Mouse (Mus musculus): Measurements from ENCODE around the gene Grik4. TPM values are rescaled to one million over a fixed set of nuclear protein-coding genes. Genes with fewer than 3 reads are reported as not detected.

Grik4 gene
- polyA plus RNA-seq, 1 experiment: 0.36 TPM

DNA sequence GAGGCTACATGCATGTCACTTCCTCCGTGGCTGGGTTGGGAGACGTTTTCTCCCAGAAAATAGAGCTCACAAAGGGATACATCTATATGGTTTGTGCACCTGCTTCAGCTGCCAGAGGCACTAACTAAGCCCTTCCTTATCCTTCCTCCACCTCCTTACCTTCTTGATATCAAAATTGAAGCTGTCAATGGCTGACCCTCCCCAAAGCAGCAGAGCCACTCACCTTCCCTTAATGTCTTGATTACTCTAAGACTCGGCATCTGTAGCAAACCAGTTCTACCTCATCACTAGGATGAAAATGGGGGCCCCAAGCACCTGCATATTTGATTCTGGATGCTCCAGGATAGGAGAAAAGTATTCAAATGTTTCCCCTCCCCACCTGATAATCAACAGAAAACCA is 135.1 kb downstream of the Grik4 start:
- Histone ChIP-seq H3K4me3 (ENCODE audit: insufficient read depth, low read depth, low read length) (no peak overlapping the region), H3K4me1 (ENCODE audit: control insufficient read depth, insufficient read depth, insufficient read length, low read length) (no peaks in the 10 kb centered on the region), H3K27ac (replicated peaks; ENCODE audit: low read depth, low read length) (no peak overlapping the region)

DNA sequence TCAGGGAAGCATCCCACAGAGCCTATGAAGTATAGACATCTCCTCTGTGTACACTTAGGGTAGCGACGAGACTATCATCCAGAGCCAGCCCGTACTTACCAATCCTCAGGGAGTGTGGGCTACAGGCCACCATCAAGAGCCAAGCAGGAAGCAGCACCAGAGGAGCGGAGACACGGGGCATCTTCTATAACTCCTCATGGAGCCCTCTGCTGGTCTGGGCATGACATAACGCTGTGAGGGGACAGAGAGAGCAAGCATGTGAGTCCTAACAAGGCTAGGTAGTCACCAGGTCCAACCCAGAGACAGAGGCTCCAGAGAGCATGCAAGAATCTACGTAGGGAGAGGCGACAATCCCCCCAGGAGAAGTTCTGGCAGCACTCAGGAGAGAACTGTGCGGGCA is 135.9 kb downstream of the Grik4 start:
- H3K27ac ChIP-seq (replicated peaks; ENCODE audit: low read depth, low read length): no peak overlapping the region
- H3K4me3 ChIP-seq (ENCODE audit: insufficient read depth, low read depth, low read length): no peak overlapping the region
- H3K4me1 ChIP-seq (ENCODE audit: control insufficient read depth, insufficient read depth, insufficient read length, low read length): no peaks in the 10 kb centered on the region

DNA sequence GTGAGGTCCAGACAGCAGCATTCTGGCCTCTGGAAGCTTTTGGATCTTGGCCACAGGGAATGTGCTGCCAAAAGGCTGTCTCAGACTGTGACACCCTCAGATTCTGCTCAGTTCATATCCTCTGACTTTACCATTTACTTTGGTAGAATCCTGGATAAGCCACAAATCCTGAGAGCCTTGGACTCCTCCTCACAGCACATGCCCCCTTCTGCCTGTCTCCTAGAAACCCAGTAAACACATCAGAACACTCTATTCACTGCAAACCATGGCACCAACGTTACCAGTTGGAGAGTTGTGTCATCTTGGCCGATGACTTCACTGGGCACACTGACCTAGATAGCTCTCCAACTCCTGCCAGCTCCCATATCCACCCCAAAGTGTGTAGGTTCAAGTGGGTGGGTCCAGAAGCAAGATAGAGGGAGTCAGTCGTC is 141.2 kb downstream of the Grik4 start:
- Histone ChIP-seq H3K4me1 (ENCODE audit: control insufficient read depth, insufficient read depth, insufficient read length, low read length) (peaks cover 3% of the 10 kb centered on the region; the same call in 1 of the 2 replicates), H3K27ac (replicated peaks; ENCODE audit: low read depth, low read length) (no peak overlapping the region), H3K4me3 (ENCODE audit: insufficient read depth, low read depth, low read length) (no peak overlapping the region)

DNA sequence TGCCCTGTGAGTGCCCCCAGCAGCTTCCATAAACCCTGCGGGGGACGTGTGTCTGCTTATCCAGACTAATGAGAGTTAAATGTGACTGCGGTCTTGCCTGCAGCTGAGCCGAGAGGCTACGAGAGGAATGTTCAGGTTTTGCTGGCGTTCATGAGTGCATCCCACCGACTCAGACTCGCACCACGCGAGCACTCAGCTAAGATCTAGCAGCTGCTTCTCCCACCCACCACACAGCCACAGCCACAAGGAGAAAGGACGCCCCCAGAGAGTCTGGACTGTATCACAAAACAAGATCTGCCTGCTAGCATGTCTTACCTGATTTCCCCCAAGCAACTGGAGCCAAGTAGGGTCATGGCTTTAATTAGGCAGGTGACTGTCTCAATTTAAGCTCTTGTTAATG is 142.4 kb downstream of the Grik4 start:
- H3K4me1 ChIP-seq (ENCODE audit: control insufficient read depth, insufficient read depth, insufficient read length, low read length): peaks cover 3% of the 10 kb centered on the region; the same call in 1 of the 2 replicates
- H3K4me3 ChIP-seq (ENCODE audit: insufficient read depth, low read depth, low read length): no peak overlapping the region
- no peak overlapping the region for H3K27ac ChIP-seq (replicated peaks; ENCODE audit: low read depth, low read length)

DNA sequence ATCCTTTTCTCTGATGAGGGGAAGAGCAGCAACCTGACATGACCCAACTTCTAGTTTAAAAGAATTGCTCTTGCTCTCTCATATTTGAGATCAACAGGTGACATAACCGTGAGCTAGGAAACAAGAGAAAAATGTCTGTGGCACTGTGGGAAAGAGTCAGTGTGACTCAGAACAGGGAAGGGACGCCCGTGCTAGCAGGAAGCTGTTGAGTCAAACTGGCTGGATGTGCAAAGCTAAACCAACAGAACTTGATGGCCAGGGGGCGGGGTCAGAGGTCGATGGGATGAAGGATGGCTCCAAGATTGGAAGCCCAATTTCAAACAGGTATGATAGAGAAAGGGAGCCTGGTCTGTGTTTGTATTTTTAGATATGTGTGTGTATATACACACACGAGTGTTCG is 144.2 kb downstream of the Grik4 start:
- Histone ChIP-seq H3K27ac (replicated peaks; ENCODE audit: low read depth, low read length) (no peak overlapping the region), H3K4me1 (ENCODE audit: control insufficient read depth, insufficient read depth, insufficient read length, low read length) (peaks cover 3% of the 10 kb centered on the region; the same call in 1 of the 2 replicates), H3K4me3 (ENCODE audit: insufficient read depth, low read depth, low read length) (no peak overlapping the region)

DNA sequence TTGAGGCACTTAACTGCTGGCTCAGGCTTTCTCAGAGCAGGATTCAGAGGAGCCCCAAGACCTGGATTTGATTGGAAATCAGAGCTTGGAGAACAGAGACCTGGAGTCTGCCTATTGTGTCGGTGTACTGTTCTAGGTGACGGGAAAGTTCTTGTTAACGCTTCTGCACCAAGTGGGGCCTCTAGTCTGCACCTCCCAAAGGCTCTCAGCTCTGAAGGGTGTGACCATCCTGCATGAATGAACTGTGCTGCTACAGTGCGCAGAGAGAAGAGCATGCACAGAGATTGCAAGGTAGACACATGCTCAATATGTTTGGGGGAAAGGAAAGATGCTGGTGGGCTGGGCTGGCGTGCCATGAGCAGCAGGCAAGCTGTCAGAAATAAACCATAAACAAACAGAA is 144.6 kb downstream of the Grik4 start:
- no peak overlapping the region for H3K27ac ChIP-seq (replicated peaks; ENCODE audit: low read depth, low read length)
- H3K4me3 ChIP-seq (ENCODE audit: insufficient read depth, low read depth, low read length): no peak overlapping the region
- peaks cover 3% of the 10 kb centered on the region; the same call in 1 of the 2 replicates for H3K4me1 ChIP-seq (ENCODE audit: control insufficient read depth, insufficient read depth, insufficient read length, low read length)

DNA sequence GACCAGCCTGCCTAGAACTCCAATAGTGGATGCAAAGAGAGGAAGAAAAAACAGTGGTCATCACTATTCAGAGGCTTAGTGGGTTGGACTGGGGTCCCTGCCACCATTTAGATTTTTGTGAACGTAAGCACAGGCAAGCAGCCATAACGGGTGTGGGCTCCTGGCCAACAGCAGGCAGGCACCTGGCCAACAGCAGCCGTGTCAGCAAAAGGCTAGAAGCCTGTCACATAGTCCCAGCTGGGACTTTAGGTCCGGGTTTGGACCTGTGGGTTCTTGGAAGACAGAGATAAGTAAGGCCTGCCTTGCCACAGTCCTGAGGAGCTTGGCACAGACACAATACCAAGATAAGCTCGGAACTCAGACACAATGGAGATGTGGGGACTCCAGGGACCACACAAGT is 145.1 kb downstream of the Grik4 start:
- Histone ChIP-seq H3K4me3 (ENCODE audit: insufficient read depth, low read depth, low read length) (no peak overlapping the region), H3K27ac (replicated peaks; ENCODE audit: low read depth, low read length) (no peak overlapping the region), H3K4me1 (ENCODE audit: control insufficient read depth, insufficient read depth, insufficient read length, low read length) (peaks cover 3% of the 10 kb centered on the region; the same call in 1 of the 2 replicates)

DNA sequence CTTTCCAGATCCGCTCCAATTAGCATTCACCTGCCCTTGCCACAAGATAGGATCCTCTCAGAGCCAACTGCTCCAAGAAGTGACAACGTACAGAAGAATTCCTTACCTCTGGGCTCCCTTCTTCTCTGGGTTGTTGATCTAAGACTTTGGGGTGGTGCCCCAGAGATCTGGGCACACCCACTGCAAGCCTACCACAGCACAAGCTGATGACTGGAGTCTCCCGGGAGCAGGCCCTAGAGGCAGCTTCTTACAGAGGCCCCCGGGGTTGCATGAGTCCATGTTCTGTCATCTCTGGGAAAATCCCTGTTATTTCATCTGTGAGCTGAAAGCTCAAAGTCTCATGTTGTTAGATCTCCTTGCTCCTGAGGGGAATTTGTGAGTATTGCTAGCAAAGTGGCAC is 146.0 kb downstream of the Grik4 start:
- Histone ChIP-seq H3K4me1 (ENCODE audit: control insufficient read depth, insufficient read depth, insufficient read length, low read length) (peaks cover 3% of the 10 kb centered on the region; the same call in 1 of the 2 replicates), H3K27ac (replicated peaks; ENCODE audit: low read depth, low read length) (no peak overlapping the region), H3K4me3 (ENCODE audit: insufficient read depth, low read depth, low read length) (no peak overlapping the region)

DNA sequence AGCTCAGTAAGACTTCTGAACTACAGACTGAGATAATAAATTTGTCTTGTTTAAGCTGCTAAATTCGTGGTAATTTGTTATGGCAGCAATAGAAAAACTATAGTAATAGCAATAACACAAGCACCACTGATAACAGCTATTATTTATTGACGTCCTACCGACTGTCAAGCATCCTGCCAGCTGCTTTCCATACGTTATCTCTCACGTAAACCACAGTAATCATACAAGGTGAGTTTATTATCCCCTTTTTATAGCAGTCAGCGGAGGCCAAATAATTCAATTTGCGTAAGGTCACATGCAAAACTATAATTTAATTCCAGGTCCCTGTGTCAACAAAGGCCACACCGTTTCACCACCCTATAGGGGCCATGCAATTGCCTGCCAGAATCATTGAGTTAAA is 147.0 kb downstream of the Grik4 start:
- H3K27ac ChIP-seq (replicated peaks; ENCODE audit: low read depth, low read length): no peak overlapping the region
- no peak overlapping the region for H3K4me3 ChIP-seq (ENCODE audit: insufficient read depth, low read depth, low read length)
- H3K4me1 ChIP-seq (ENCODE audit: control insufficient read depth, insufficient read depth, insufficient read length, low read length): no peaks in the 10 kb centered on the region

DNA sequence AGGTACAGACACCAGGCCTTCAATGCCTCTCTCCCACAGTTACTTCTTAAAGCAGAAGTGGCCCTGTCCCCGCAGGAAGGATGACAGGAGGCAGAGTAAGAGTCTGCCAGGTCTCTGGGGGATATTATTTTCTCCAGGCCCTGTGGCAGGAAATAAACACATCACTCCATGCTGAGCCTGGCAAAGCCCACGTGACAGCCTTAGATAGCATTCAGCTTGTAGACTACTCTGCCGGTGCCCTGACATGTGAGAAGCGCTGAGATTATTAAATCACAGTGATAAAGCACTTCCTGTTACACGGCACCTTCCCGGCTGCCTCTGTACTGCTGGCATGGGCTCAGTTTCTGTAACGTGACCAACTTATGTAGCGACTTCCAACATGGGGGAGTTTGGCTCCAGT is 148.4 kb downstream of the Grik4 start:
- Histone ChIP-seq H3K27ac (replicated peaks; ENCODE audit: low read depth, low read length) (no peak overlapping the region), H3K4me1 (ENCODE audit: control insufficient read depth, insufficient read depth, insufficient read length, low read length) (no peaks in the 10 kb centered on the region), H3K4me3 (ENCODE audit: insufficient read depth, low read depth, low read length) (no peak overlapping the region)

DNA sequence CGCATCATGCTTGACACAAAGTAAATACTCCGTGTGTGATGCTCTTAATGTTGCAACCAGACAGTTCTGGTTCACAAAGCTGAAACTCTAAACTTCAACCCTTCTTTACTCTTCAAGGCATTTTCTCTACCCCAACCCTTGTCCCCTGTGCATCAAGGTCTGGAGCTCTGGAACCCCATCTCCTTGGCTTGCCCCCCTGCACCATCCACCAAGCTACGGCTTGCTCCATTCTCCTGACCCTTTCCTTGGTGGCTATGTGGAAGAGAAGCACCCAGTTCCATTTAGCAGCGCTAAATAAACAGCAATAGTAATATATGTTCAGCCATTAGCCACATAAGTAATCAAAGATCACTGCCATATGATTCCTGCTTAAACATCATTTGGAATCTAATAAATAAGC is 150.3 kb downstream of the Grik4 start:
- no peak overlapping the region for H3K4me3 ChIP-seq (ENCODE audit: insufficient read depth, low read depth, low read length)
- H3K27ac ChIP-seq (replicated peaks; ENCODE audit: low read depth, low read length): no peak overlapping the region
- H3K4me1 ChIP-seq (ENCODE audit: control insufficient read depth, insufficient read depth, insufficient read length, low read length): no peaks in the 10 kb centered on the region

DNA sequence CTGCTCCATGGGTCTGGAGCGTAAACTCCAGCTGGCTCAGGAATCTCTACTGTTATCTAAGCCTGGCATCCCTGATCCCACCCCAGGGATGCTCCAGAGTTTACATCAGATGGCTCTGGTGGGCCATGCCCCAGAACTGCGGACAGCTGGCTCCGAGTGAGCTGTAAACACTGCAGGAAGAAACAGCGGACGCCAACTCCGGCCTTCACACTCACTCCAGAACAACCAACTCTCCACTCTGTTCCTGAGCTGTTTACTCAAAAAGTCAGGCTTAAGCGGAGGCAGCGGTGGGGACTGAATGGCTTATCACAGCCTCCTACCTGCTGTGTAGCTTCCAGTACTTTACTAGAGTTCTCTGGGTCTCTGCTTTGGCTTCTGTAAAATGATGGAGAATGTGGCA is 150.7 kb downstream of the Grik4 start:
- Histone ChIP-seq H3K4me1 (ENCODE audit: control insufficient read depth, insufficient read depth, insufficient read length, low read length) (no peaks in the 10 kb centered on the region), H3K4me3 (ENCODE audit: insufficient read depth, low read depth, low read length) (no peak overlapping the region), H3K27ac (replicated peaks; ENCODE audit: low read depth, low read length) (no peak overlapping the region)

DNA sequence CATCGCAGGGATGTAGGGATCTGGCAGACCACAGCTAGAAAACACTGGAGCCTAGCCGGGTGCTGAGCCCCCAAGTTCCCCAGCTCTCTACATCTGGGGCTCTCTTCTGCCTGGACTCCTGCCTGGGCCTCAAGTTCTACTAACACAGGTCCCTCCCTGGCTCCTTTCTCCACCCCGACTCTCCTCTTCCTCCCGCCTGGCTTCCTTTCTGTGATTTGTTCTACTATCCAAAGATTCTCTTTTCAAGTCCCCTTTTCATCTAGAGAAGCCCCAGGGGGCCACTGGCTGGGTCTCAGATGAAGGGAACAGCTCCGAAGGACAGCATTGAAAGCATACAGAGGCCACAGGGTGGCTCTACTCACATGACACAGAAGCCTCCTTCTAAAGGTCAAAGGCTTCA is 151.9 kb downstream of the Grik4 start:
- Histone ChIP-seq H3K4me3 (ENCODE audit: insufficient read depth, low read depth, low read length) (no peak overlapping the region), H3K4me1 (ENCODE audit: control insufficient read depth, insufficient read depth, insufficient read length, low read length) (no peaks in the 10 kb centered on the region), H3K27ac (replicated peaks; ENCODE audit: low read depth, low read length) (no peak overlapping the region)

DNA sequence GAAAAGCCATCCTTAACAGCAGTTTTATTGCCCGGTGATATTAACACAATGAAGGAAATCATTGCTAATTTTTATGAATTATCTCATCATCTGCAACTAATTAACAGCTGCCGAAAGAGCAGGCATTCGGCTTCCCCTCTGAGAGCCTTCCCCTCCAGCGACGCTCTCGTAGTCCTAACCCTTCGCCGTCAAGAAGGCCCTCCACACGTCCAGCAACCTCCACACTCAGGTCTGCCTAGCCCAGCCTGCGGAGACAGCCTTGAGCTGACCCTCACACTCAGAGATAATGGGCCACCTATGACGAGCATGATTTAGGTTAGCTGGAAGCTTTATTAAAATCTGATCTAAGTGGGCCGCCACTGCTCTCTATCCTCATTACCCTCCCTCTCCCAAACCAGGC is 152.5 kb downstream of the Grik4 start:
- H3K27ac ChIP-seq (replicated peaks; ENCODE audit: low read depth, low read length): no peak overlapping the region
- H3K4me1 ChIP-seq (ENCODE audit: control insufficient read depth, insufficient read depth, insufficient read length, low read length): no peaks in the 10 kb centered on the region
- H3K4me3 ChIP-seq (ENCODE audit: insufficient read depth, low read depth, low read length): no peak overlapping the region

DNA sequence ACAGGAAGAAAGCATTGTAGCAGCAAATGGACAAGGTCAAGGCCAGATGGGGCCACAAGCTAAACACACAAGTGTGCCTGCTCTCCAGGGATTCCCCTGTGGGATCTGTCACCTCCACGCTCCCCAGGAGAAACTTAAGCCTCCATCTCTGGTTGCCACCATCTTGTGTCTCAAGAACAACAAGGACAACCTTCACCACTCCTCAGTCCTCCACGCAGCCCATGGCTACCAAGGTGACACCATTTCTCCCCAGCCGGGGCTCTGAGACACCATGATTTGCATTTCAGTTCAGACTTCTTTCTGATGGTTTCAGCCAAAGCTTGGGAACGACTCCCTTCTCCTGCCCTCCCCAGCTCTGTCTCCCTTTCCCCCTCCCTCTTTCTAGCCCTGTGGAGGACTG is 152.9 kb downstream of the Grik4 start:
- no peak overlapping the region for H3K4me3 ChIP-seq (ENCODE audit: insufficient read depth, low read depth, low read length)
- H3K27ac ChIP-seq (replicated peaks; ENCODE audit: low read depth, low read length): no peak overlapping the region
- H3K4me1 ChIP-seq (ENCODE audit: control insufficient read depth, insufficient read depth, insufficient read length, low read length): no peaks in the 10 kb centered on the region

DNA sequence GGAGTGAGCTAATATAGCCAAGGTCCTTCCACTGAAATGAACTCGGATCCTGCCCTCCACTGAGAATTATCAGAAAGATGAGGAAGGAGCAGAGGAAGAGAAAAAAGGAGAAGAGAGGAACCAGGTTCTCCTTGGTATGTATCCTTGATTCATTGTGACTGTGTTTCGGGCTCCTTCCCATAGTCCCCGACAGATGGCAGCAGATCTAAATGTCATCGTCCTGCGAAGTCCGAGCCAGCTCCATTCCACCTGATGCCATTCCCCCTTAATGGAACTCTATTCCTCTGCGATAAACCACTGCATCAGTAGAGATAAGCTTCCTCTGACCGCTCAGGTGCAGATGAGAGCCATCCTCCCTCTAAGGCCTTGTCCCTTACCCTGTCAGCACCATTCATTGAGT is 155.8 kb downstream of the Grik4 start:
- no peak overlapping the region for H3K27ac ChIP-seq (replicated peaks; ENCODE audit: low read depth, low read length)
- no peak overlapping the region for H3K4me3 ChIP-seq (ENCODE audit: insufficient read depth, low read depth, low read length)
- H3K4me1 ChIP-seq (ENCODE audit: control insufficient read depth, insufficient read depth, insufficient read length, low read length): no peaks in the 10 kb centered on the region

DNA sequence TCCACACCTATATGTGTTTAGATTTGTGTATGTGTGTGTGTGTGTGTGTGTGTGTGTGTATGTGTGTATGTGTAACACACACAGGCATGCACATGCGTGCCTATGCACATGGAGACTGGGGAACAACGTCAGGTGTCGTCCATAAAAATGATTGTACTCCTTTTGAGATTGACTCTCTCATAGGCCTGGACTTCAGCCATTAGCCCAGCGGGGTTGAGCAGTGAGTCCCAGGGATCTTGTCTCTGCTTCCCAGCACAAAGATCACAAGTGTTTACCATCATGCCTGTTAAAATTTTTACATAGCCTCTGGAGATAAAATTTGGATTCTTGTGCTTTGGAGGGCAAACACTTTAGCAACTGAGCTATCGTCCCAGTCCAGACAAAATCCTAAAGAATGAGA is 157.4 kb downstream of the Grik4 start:
- Histone ChIP-seq H3K4me3 (ENCODE audit: insufficient read depth, low read depth, low read length) (no peak overlapping the region), H3K4me1 (ENCODE audit: control insufficient read depth, insufficient read depth, insufficient read length, low read length) (no peaks in the 10 kb centered on the region), H3K27ac (replicated peaks; ENCODE audit: low read depth, low read length) (no peak overlapping the region)

All from brown adipose tissue, adult 24 weeks (tissue).